Mouse (Mus musculus) ES-E14 (cell line): ENCODE data around the gene Gatad1. TPM values are rescaled to one million over a fixed set of nuclear protein-coding genes. Genes with fewer than 3 reads are reported as not detected.

Source experiments
- DNase-seq: peaks from one replicate; pipeline ENCODE4 v3.0.0-alpha.2; 2013; ENCODE audit warnings: low read depth, low spot score
- H3K27ac ChIP-seq: 2 replicates; pipeline ENCODE4 v1.5.1; 2012; ENCODE audit warnings: low read depth, mild to moderate bottlenecking, low read length, moderate library complexity, mixed read lengths; ENCODE audit not compliant: poor library complexity, insufficient read depth, severe bottlenecking
- H3K36me3 ChIP-seq: 2 replicates; pipeline ENCODE4 v1.6.1; 2012; ENCODE audit warnings: mild to moderate bottlenecking, low read length, moderate library complexity, mixed read lengths; ENCODE audit not compliant: control insufficient read depth, poor library complexity, insufficient read depth, severe bottlenecking
- H3K4me1 ChIP-seq, 2 experiments: fragments of 150-350 bp in 1 of 2; sonication (generic) in 1 of 2; 2 replicates each; pipeline ENCODE4 v1.6.1; 2012; ENCODE audit warnings: low read length in 2 of 2, mild to moderate bottlenecking in 1 of 2, mixed read lengths in 1 of 2; ENCODE audit not compliant: control insufficient read depth in 2 of 2, insufficient read depth in 2 of 2, poor library complexity in 1 of 2
- H3K4me3 ChIP-seq, 2 experiments: fragments of 150-350 bp in 1 of 2; sonication (generic) in 1 of 2; 2 replicates each; pipeline ENCODE4 v1.5.1; 2012; ENCODE audit warnings: low read length in 2 of 2, low read depth in 1 of 2, mild to moderate bottlenecking in 1 of 2, mixed read lengths in 1 of 2; ENCODE audit not compliant: insufficient read depth in 1 of 2, poor library complexity in 1 of 2, severe bottlenecking in 1 of 2
- H3K9ac ChIP-seq: 2 replicates; pipeline ENCODE4 v1.6.1; 2012; ENCODE audit warnings: low read depth, mild to moderate bottlenecking, low read length, mixed read lengths; ENCODE audit not compliant: poor library complexity, insufficient read depth, severe bottlenecking
- H3K9me3 ChIP-seq: fragments of 150-350 bp; sonication (generic); 2 replicates; pipeline ENCODE4 v1.6.1; 2012; ENCODE audit warnings: low read depth, mild to moderate bottlenecking, low read length; ENCODE audit not compliant: control insufficient read depth, insufficient read depth
- CHD2 ChIP-seq: IDR thresholded peaks from 2 replicates; pipeline ENCODE4 v1.6.1; 2014; ENCODE audit warnings: mild to moderate bottlenecking, low read depth, low read length, inconsistent platforms
- HCFC1 ChIP-seq: IDR thresholded peaks from 2 replicates; pipeline ENCODE4 v1.6.1; 2012; ENCODE audit warnings: low read length, inconsistent platforms, borderline replicate concordance; ENCODE audit not compliant: insufficient read depth
- MAFK ChIP-seq: IDR thresholded peaks from 2 replicates; pipeline ENCODE4 v1.6.1; 2014; ENCODE audit warnings: mild to moderate bottlenecking, low read depth, low read length, inconsistent platforms; ENCODE audit not compliant: insufficient read depth
- ZC3H11A ChIP-seq: IDR thresholded peaks from 2 replicates; pipeline ENCODE4 v1.6.1; 2012; ENCODE audit warnings: low read depth, mild to moderate bottlenecking, inconsistent platforms, low read length, borderline replicate concordance
- ZNF384 ChIP-seq: IDR thresholded peaks from 2 replicates; pipeline ENCODE4 v1.6.1; 2012; ENCODE audit warnings: low read depth, low read length, inconsistent platforms
- in situ Hi-C, 2 experiments: fragments of 600-800 bp; cut with MboI; formaldehyde crosslinking; loops; one replicate each; pipeline ENCODE4 v1.15.1; 2025; ENCODE audit warnings: low sequenced_read_pairs in 2 of 2, inconsistent platforms in 1 of 2; ENCODE audit not compliant: unreplicated experiment in 2 of 2
- total RNA-seq: library from RNA; depleted of rRNA; stranded (reverse); fragments of 300-350 nt; gene quantifications from 2 replicates; pipeline ENCODE4 v1.2.3, GENCODE M21; 2012

The Gatad1 gene
- total RNA-seq, 1 experiment, result 90.0 TPM

DNA sequence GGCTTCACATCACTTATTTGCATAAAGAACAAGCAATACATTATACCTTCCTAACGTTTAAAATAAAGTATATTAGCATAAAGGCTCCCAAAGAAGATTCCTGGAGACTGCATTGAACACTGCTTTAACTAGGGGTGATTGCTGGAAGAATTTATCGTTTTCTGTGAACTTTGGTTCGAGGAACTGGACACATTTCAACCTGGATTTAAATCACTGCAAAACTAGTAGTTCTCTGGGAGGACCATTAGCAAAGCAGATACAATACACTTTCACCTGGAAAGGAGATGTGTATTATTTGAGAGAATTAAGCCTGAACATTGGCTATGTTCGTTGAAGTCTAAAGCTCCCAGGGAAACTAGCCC is 8.2 kb downstream of the Gatad1 start:
- in situ Hi-C loops, result no loop called here

DNA sequence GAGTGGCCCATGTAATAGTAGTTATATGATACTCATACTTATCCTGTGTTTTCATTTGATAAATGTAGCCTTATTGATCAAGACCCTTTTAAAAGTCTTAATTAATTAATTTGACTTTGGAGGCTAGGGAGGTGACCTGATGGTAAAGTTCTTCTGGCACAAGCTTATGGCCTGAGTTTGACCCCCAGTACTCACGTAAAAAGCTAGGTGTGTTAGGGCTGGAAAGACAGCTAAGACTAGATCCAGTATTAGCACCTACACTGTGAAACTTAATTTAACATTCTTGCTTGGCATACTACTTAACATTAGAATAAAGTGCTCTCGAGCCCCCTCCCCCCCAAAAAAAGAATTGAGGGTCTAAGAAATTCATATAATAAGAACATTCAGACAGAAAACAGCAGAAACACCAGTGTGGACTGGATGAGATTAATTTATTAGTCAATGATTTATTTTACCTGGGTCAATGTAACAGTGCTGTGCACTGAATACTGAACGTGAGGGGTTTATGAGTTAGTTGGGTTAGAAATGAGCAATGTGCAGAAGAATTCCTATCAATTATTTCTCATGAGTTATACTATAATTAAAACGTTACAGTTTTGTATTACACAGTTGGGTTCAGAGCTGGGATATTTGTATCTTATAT is 8.7 kb downstream of the Gatad1 start:
- no peak overlapping the region for H3K9ac ChIP-seq
- no peak for DNase-seq
- H3K4me1 ChIP-seq, result no peaks in the 10 kb centered on the region
- peak overlapping the region in 1 of 2 experiments; percentile 6; a peak in 2 of 4 replicates for H3K4me3 ChIP-seq
- no peak overlapping the region for H3K27ac ChIP-seq
- in situ Hi-C loops, result no loop called here
- H3K36me3 ChIP-seq, result peaks cover 8% of the 10 kb centered on the region
- TF ChIP-seq ZC3H11A (no peak), ZNF384 (no peak), CHD2 (no peak), HCFC1 (no peak), MAFK (no peak)
- no peaks in the 10 kb centered on the region for H3K9me3 ChIP-seq

More for the DNA sequence above, 8.2 kb downstream of the Gatad1 start:
- TF ChIP-seq CHD2 (no peak), HCFC1 (no peak), ZNF384 (no peak), MAFK (no peak), ZC3H11A (no peak)
- Histone ChIP-seq H3K4me1 (no peaks in the 10 kb centered on the region), H3K9ac (no peak overlapping the region), H3K4me3 (no peak overlapping the region), H3K27ac (no peak overlapping the region), H3K36me3 (peaks cover 6% of the 10 kb centered on the region), H3K9me3 (no peaks in the 10 kb centered on the region)
- no peak for DNase-seq

DNA sequence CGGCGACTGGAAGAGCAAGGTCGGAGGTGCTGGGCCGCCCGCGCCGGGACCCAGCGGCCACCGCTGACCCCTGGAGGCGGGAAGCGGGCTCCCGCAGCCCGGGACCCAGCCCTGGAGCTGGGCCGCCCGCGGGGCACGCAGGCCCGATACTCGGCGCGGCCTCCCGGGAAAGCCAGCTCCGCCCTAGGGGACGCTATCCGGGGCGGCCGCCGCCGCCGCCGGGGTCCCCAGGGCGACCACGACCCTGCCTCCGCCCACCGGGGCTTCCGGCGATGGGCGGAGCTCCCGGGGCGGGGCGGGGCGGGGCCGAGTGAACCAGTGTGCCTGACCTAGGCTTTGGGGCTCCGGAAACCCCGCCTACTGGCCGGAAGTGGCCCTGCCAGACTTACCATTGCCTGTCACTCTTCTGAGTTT is 9.3 kb downstream of the Gatad1 start:
- Histone ChIP-seq H3K9ac (peak overlapping the region; percentile 93), H3K36me3 (peaks cover 10% of the 10 kb centered on the region), H3K4me3 (peak overlapping the region; percentile 76 to 99), H3K4me1 (no peaks in the 10 kb centered on the region), H3K9me3 (no peaks in the 10 kb centered on the region), H3K27ac (peak overlapping the region; percentile 59)
- in situ Hi-C loops, result no loop called here
- peak; percentile 79 for DNase-seq
- TF ChIP-seq MAFK (no peak), HCFC1 (no peak; the same call in 1 of the 2 replicates), CHD2 (no peak), ZC3H11A (no peak), ZNF384 (no peak)

DNA sequence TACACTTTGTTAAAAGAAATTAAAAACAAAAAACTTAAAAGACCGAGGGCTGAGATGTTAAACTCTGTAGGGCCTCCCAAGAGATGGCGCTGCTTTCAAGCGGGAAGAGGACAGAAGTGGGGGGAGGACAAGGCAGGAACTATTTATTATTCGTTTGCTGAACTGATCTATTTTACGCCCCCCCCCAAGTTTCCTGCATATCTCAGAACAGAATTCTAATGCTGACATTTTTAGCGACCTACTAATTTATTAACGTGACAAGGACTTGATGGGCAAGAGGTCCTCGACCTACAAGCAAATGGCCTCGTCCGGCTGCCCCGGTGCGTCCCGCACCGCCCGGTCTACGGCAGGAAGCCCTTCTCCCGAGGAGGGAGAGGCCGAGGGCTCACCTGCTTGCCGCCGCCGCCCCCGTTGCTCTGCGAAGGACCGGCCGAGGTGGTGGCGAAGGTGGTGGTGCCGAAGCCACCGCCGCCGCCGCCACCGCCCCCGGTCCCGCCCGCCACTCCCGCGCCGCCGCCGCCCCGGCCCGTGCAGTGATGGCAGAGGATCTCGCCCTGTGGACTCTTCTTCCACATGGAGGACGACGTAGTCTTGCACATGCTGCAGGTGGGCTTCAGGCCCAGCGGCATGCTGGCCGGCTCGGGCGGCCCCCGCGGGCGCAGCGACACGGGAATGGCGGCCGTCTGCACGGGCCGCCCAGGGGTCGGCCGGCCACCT is 9.8 kb downstream of the Gatad1 start:
- DNase-seq, result peak; percentile 16
- H3K4me3 ChIP-seq, result peak overlapping the region; percentile 76 to 99
- in situ Hi-C loops, result no loop called here
- no peak for TF ChIP-seq CHD2
- TF ChIP-seq HCFC1, result no peak
- TF ChIP-seq ZC3H11A, result no peak
- no peak for TF ChIP-seq ZNF384
- TF ChIP-seq MAFK, result no peak
- peak overlapping the region; percentile 59 for H3K27ac ChIP-seq
- H3K4me1 ChIP-seq, result no peaks in the 10 kb centered on the region
- no peaks in the 10 kb centered on the region for H3K9me3 ChIP-seq
- peak overlapping the region; percentile 93 for H3K9ac ChIP-seq
- H3K36me3 ChIP-seq, result peaks cover 10% of the 10 kb centered on the region
